Mouse (Mus musculus): Measurements from ENCODE around the gene Mertk. TPM values are rescaled to one million over a fixed set of nuclear protein-coding genes. Genes with fewer than 3 reads are reported as not detected.

The Mertk gene
- polyA plus RNA-seq, 1 experiment from 2014 or later: 22.3 TPM

DNA sequence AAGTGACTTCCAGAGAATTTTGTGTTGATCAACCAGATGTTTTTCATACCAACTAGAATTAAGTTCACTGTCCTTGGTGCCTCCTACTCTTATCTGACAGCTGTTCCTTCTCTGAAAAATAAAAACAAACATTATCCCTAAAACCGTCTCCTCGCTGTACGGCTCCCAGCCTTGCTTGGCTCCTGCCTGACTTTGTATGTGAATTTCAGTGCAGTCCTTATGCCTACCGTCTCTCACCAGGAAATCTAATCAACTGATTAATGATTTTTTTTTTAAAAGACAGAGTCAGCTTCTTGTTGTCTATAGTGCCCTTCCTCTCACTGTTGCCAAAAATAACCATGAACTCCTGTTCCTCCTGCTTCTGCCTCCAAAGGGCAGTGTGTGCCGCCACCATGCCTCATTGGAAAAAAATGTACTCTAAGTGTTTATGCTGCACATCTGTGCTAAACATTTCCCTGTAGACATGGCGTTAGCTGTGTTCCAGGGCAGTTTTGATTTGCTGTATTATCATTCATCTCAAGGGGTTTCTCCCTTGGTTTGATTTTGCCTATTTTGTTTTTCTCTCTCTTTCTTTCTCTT lies 54.6 kb downstream of the Mertk start:
- Histone ChIP-seq H3K9me3 (replicated peaks) (no peaks in the 10 kb centered on the region), H3K36me3 (peaks cover 87% of the 10 kb centered on the region), H3K4me3 (no peak overlapping the region), H3K27me3 (ENCODE audit: low read depth, poor library complexity, severe bottlenecking) (no peaks in the 10 kb centered on the region), H3K27ac (no peak overlapping the region), H3K4me1 (0 out of 2 replicates have a peak, but pooled peaks cover 3% of the 10 kb centered on the region)
- no peak for DNase-seq (ENCODE audit: low spot score)
- 81% methylated on average over 6 of the region's 6 CpGs for WGBS

- WGBS: 86% methylated on average over 4 of the region's 4 CpGs
- H3K36me3 ChIP-seq: peaks cover 85% of the 10 kb centered on the region
- no peak overlapping the region for H3K27ac ChIP-seq
- no peak for DNase-seq (ENCODE audit: low spot score)
- no peaks in the 10 kb centered on the region for H3K27me3 ChIP-seq (ENCODE audit: low read depth, poor library complexity, severe bottlenecking)
- H3K4me1 ChIP-seq: peaks cover 9% of the 10 kb centered on the region
- H3K9me3 ChIP-seq (replicated peaks): no peaks in the 10 kb centered on the region
- no peak overlapping the region for H3K4me3 ChIP-seq
Measured at GRCm38 (mm10) chr2:128755149-128755691, 56.5 kb downstream of the Mertk start.

GRCm38 (mm10) chr2:128758724-128759340 lies 60.1 kb downstream of the Mertk start:
- 73% methylated on average over 10 of the region's 10 CpGs for WGBS
- Histone ChIP-seq H3K27me3 (ENCODE audit: low read depth, poor library complexity, severe bottlenecking) (no peaks in the 10 kb centered on the region), H3K4me3 (no peak overlapping the region), H3K36me3 (peaks cover 90% of the 10 kb centered on the region), H3K9me3 (replicated peaks) (no peaks in the 10 kb centered on the region), H3K4me1 (peaks cover 9% of the 10 kb centered on the region), H3K27ac (no peak overlapping the region)
- DNase-seq (ENCODE audit: low spot score): no peak

DNA sequence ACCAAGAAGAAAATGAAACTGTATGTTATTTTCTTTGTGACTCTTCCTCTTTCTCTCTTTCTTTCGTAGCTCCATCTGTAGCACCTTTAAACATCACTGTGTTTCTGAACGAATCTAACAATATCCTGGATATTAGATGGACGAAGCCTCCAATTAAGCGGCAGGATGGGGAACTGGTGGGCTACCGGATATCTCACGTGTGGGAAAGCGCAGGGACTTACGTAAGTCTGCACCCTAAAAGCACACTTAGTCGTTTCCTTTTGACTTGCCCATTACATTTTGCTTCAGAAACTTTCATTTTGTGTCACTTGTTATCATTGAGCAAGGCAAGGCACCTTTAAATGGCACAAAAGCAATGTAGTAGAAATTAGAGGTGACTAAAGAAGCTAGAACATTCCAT lies 63.3 kb downstream of the Mertk start:
- peaks cover 87% of the 10 kb centered on the region for H3K36me3 ChIP-seq

DNA sequence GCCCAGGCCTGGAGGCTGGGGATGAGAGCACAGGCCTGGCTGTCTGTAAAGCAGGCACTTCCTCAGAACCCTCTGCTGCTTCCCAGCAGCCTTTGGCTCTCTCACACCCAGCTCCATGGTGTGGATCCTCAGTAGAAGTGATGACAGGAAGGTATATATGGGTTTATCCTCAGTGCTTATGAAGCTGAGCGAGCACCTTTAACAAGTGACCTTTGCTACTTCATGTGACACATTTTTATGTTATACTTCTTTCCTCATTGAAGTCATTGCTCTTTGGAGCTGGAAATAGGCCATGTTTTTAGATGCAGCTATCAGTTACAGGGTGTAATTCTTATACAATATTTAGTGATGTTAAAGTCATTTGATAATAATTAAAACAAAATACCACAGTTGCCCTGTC lies 67.0 kb downstream of the Mertk start:
- Histone ChIP-seq H3K27ac (no peak overlapping the region), H3K4me3 (no peak overlapping the region), H3K9me3 (replicated peaks) (no peaks in the 10 kb centered on the region), H3K36me3 (peaks cover 95% of the 10 kb centered on the region), H3K4me1 (no peaks in the 10 kb centered on the region), H3K27me3 (ENCODE audit: low read depth, poor library complexity, severe bottlenecking) (no peaks in the 10 kb centered on the region)
- no peak for DNase-seq (ENCODE audit: low spot score)
- 90% methylated on average over 1 of the region's 1 CpGs for WGBS

More for the DNA sequence above, 63.3 kb downstream of the Mertk start:
- Histone ChIP-seq H3K4me3 (no peak overlapping the region), H3K27me3 (ENCODE audit: low read depth, poor library complexity, severe bottlenecking) (no peaks in the 10 kb centered on the region), H3K4me1 (peaks cover 9% of the 10 kb centered on the region), H3K27ac (no peak overlapping the region), H3K9me3 (replicated peaks) (no peaks in the 10 kb centered on the region)
- no peak for DNase-seq (ENCODE audit: low spot score)
- WGBS: 93% methylated on average over 9 of the region's 9 CpGs

DNA sequence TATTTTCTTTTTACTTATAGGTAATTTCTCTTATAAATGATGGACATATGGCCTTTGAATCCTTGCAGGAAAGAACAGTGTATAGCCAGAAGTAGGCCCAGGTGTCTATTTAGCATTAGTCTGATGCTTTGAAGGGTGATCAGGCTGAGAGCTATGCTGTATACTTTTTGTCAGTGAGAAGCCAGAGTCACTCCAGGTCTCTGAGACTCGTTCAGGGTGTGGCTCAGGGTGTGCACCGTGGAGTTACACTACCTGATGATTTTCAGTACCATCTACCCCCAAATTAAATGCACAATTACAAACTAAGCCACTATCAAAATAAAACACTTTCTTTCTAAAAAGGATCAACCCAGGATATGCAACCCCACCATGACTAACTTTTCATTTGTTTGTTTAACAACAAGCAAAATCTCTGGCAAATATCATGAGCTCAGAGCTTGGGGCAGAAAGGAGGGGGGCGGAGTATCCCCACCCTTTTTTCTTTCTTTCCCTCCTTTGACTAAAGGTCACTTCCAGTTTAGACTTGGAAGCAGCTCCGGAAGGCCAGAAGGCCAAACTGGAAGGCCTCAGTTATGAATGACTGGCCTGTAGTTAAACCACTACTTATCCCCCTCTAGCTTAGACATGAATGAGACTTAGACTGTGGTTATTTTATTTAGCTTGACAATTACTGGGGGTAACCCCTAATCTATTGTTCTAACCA lies 69.9 kb downstream of the Mertk start:
- Histone ChIP-seq H3K4me3 (no peak overlapping the region), H3K9me3 (replicated peaks) (no peaks in the 10 kb centered on the region), H3K36me3 (peaks cover 83% of the 10 kb centered on the region), H3K4me1 (no peaks in the 10 kb centered on the region), H3K27me3 (ENCODE audit: low read depth, poor library complexity, severe bottlenecking) (no peaks in the 10 kb centered on the region), H3K27ac (no peak overlapping the region)
- DNase-seq (ENCODE audit: low spot score): no peak
- WGBS: 87% methylated on average over 4 of the region's 4 CpGs

DNA sequence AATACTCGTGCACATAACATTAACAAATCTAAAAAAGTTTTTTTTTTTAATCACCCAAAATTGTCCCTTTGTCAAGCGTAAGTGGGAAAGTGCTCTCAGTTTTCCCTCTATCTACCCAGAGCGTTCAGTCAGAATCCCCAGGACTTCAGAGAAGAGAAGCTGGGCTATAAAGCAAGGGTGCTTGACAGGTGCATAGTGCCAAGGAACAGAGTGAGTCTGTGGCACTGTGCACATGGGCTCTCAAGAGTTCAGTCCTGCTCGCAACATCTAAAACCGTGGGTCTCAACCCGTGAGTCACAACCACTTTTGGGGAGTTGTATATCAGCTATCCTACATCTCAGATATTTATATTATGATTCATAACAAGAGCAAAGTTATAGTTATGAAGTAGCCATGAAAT lies 71.8 kb downstream of the Mertk start:
- Histone ChIP-seq H3K4me1 (no peaks in the 10 kb centered on the region), H3K27me3 (ENCODE audit: low read depth, poor library complexity, severe bottlenecking) (no peaks in the 10 kb centered on the region), H3K9me3 (replicated peaks) (no peaks in the 10 kb centered on the region), H3K36me3 (peaks cover 78% of the 10 kb centered on the region), H3K27ac (no peak overlapping the region), H3K4me3 (no peak overlapping the region)
- 93% methylated on average over 6 of the region's 6 CpGs for WGBS
- DNase-seq (ENCODE audit: low spot score): no peak

GRCm38 (mm10) chr2:128771048-128771447 lies 72.3 kb downstream of the Mertk start:
- H3K9me3 ChIP-seq (replicated peaks): no peaks in the 10 kb centered on the region
- H3K36me3 ChIP-seq: peaks cover 78% of the 10 kb centered on the region
- H3K4me1 ChIP-seq: no peaks in the 10 kb centered on the region
- H3K27ac ChIP-seq: no peak overlapping the region
- H3K27me3 ChIP-seq (ENCODE audit: low read depth, poor library complexity, severe bottlenecking): no peaks in the 10 kb centered on the region
- no peak overlapping the region for H3K4me3 ChIP-seq
- 93% methylated on average over 4 of the region's 4 CpGs for WGBS
- no peak for DNase-seq (ENCODE audit: low spot score)

DNA sequence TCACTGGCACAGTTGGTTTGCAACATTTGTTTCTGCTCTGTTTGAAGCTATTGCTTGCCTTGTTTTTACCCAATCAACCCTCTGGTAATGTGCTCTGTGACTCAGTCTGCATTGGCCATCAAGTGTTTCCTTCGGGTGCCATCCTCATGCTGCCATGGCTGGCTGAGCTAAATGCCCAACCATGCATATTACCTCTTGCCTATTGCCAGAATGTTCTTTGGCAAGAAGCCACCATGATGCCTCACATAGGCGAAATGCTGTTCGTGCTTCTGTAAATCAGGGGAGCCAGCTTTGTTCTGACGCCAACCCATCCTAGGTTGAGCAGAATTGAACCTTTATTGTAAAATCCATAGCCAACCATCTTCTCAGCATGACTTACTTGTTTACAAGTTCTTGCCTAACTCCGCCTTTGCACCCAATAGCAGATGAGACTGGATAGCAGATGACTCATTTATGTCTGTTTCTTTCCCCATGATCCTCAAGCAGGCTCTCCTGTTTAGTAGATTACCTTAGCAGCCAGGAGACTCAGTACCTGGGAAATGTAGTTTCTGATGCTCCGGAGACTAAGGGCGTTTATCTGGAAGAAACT lies 73.1 kb downstream of the Mertk start:
- Histone ChIP-seq H3K4me1 (no peaks in the 10 kb centered on the region), H3K27me3 (ENCODE audit: low read depth, poor library complexity, severe bottlenecking) (no peaks in the 10 kb centered on the region), H3K27ac (no peak overlapping the region), H3K4me3 (no peak overlapping the region), H3K36me3 (peaks cover 78% of the 10 kb centered on the region), H3K9me3 (replicated peaks) (no peaks in the 10 kb centered on the region)
- 96% methylated on average over 7 of the region's 7 CpGs for WGBS
- no peak for DNase-seq (ENCODE audit: low spot score)

DNA sequence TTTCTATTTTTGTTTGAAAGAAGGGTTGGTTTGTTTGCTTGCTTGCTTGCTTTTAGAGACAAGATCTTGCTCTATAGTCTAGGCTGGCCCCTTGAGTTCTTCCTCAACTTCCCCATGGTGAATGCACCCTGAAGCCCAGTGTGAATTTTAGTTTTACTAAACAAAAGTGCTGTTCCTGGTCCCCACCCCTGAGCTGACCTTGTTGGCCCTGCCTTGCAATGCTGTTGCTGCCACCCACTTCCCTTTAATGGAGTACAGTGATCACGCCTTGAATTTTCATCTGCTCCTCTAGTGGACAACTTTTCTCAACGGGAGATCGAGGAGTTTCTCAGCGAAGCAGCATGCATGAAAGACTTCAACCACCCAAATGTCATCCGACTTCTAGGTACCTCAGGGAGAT lies 83.5 kb downstream of the Mertk start:
- no peak for DNase-seq (ENCODE audit: low spot score)
- H3K36me3 ChIP-seq: peaks cover 86% of the 10 kb centered on the region
- 92% methylated on average over 5 of the region's 5 CpGs for WGBS

DNA sequence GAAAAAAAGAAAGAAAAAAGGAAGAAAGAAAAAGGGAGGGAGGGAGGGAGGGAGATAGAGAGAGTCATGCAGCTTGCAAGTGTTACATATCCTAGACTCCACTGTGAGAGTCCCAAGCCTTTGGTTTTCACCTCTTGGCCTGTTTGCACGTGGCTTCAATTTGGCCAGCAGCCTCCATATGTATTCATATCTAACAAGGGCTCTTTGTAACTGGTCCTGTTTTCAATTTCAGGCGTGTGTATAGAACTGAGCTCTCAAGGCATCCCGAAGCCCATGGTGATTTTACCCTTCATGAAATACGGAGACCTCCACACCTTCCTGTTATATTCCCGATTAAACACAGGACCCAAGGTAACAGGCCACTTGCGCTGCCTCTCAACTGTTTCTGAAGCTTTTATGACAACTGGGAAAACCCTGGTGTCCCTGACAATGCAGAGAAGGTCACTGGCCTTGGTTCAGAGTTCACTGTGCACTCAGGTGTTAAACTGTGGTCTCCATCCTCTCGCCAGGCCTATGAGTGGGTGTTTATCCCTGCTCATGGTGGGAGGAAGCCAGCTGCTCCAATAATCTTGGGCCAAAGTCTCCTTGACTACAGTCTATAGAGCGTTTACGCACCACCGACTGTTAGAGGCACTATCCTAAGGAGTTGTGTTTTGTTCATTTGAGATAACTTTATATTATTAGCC lies 85.0 kb downstream of the Mertk start:
- Histone ChIP-seq H3K9me3 (replicated peaks) (no peaks in the 10 kb centered on the region), H3K27ac (peak overlapping the region; percentile 72), H3K4me3 (no peak overlapping the region), H3K27me3 (ENCODE audit: low read depth, poor library complexity, severe bottlenecking) (no peaks in the 10 kb centered on the region), H3K36me3 (peaks cover 87% of the 10 kb centered on the region), H3K4me1 (peaks cover 19% of the 10 kb centered on the region)
- WGBS: 70% methylated on average over 10 of the region's 10 CpGs
- DNase-seq (ENCODE audit: low spot score): peak; percentile 42

More for the DNA sequence above, 83.5 kb downstream of the Mertk start:
- Histone ChIP-seq H3K9me3 (replicated peaks) (no peaks in the 10 kb centered on the region), H3K4me1 (peaks cover 21% of the 10 kb centered on the region), H3K4me3 (no peak overlapping the region), H3K27ac (no peak overlapping the region), H3K27me3 (ENCODE audit: low read depth, poor library complexity, severe bottlenecking) (no peaks in the 10 kb centered on the region)

DNA sequence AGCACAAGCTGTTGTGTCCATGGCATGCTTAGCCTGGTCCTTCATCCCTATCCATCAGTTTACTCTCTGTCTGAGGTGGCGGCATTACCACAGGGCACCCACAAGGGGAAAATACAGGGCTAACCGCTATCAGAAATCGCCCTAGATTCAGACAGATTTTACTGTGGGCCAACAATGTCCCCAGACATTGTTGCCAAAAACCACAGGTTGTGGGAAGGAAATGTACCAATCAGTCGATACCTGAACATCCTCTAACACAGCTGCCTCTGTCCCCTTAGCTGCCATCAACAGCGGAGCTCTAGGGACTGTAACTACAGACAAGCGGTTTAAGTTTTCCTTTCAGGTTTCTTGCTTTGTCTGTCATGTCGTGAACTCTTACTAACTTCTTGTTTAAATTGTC lies 86.1 kb downstream of the Mertk start:
- Histone ChIP-seq H3K27me3 (ENCODE audit: low read depth, poor library complexity, severe bottlenecking) (no peaks in the 10 kb centered on the region), H3K9me3 (replicated peaks) (no peaks in the 10 kb centered on the region), H3K4me1 (peaks cover 19% of the 10 kb centered on the region), H3K27ac (peak overlapping the region; percentile 72), H3K36me3 (peaks cover 83% of the 10 kb centered on the region), H3K4me3 (no peak overlapping the region)
- DNase-seq (ENCODE audit: low spot score): no peak
- 91% methylated on average over 7 of the region's 7 CpGs for WGBS

Data from limb, embryonic 10.5 days (tissue).